Mouse (Mus musculus) urinary bladder, postnatal 14 days (tissue): ENCODE measurements at regions not wholly inside any gene's neighbourhood (a gene's known extent, or its start where the extent isn't known, plus 50 kb on each side); places are given as distances from the start of the nearest gene placed in this dataset.

Source experiments
- DNase-seq: peaks from one replicate; pipeline ENCODE4 v3.0.0; 2021; ENCODE audit warnings: low spot score

GRCm38 (mm10) chr16:97304156-97304735, 52.3 kb upstream of the Bace2 start:
- DNase-seq = no peak
